Mouse (Mus musculus) layer of hippocampus, postnatal 14 days (tissue): ENCODE data around the gene Uqcrq. TPM values are rescaled to one million over a fixed set of nuclear protein-coding genes. Genes with fewer than 3 reads are reported as not detected.

Experiments
- DNase-seq, 2 experiments: peaks; one replicate each; pipeline ENCODE4 v3.0.0; 2021 to 2022; ENCODE audit warnings: low spot score in 2 of 2, mixed read lengths in 1 of 2
- long read RNA-seq, 2 experiments: library from polyadenylated mRNA; stranded (forward); transcript quantifications; one replicate each; pipeline ENCODE4 v2.0.0; 2021
- total RNA-seq, 2 experiments: library from RNA; stranded (reverse); gene quantifications; 2 replicates each; pipeline ENCODE4 v1.2.3; 2021

The Uqcrq gene
- 100 to 1,000 TPM; 539 to 559 TPM for total RNA-seq
- long read RNA-seq, experiment 1, transcript Uqcrq-201 (2 exons, 1,521 nt): major isoform, 205 of 413 reads
- long read RNA-seq, experiment 1, partial matches to known transcripts: 198 of 413 reads
- long read RNA-seq, experiment 1, other reads (novel, unspliced or antisense): 2 of 413 reads
- long read RNA-seq, experiment 2, transcript Uqcrq-204 (2 exons, 375 nt): minor isoform, 16 of 1,203 reads
- long read RNA-seq, experiment 2, transcript Uqcrq-201 (2 exons, 1,521 nt): major isoform, 547 of 1,203 reads
- long read RNA-seq, experiment 2, transcript Uqcrq-203 (3 exons, 405 nt): minor isoform, 12 of 1,203 reads
- long read RNA-seq, experiment 2, partial matches to known transcripts: 627 of 1,203 reads
- long read RNA-seq, experiment 2, other reads (novel, unspliced or antisense): 1 of 1,203 reads

DNA sequence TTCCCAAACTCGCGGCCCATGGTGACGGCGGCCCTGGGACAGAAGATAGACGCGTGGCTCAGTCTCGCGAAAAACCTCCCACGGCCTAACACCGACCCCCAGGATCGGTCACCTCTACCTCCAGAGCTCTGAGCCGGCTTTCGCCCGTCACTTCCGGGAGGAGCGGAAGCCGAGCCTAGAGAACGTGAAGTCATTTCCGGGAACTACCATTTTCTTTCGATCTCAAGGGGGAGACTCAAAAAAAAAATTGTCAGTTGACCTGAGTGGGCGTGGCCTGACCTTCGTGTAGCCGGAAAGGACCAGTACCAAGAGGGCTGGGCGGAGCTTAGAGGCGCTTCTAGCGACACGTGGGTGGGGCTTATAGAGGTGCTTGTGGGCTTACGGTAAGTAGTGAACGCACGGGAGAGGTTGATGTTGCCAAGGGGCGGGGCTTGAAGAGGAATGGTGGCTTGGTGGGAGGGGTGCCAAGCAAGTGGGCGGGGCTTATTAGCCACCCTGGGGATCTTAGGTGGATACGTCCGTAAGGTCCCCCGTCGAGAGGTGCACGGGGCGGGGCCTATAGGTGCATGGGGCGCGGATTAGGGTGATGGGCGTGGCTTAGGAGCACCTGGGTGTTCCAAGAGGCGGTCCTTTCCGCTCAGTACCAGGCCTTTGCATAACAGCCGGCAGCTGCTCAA lies at the start of gene Uqcrq, which contains the start of gene Gdf9:
Gene Uqcrq (minus strand): TSS at position 162 of the 677 bp plus-strand sequence.
Gene Gdf9 (plus strand): TSS at position 354 of the 677 bp plus-strand sequence.
- peak; percentile 99 for DNase-seq

DNA sequence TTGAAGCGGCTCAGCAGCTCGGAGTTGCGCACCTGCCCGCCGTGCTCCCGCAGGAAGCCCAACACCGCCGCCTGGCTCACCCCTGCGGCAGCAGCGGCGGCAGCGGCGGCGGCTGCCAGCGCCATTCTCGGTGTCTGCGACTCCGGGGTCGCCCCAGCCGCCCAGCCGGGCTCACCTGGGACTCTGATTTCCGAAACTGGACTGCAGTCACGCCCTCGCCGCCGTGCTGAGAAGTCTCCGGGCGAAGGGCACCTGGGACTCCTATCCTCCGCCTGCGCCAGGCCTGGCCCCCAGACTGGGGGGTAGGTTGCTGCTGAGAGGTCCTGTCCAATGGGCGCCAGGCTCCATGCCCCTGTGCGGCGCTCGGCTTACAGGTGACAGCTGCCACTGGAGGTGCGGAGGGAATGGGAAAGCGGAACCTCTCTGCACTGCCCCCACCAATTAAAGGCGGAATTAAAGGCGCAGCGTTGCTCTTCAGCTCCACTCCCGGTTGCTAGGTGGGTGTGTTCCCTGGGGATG lies 49.2 kb upstream of the Uqcrq start, which contains the start of the genes Gm9945 and Sowaha:
Gene Gm9945 (plus strand): TSS at position 384 of the 519 bp plus-strand sequence.
Gene Sowaha (minus strand): TSS at position 492 of the 519 bp plus-strand sequence.
- peak; percentile 66 to 72 for DNase-seq

DNA sequence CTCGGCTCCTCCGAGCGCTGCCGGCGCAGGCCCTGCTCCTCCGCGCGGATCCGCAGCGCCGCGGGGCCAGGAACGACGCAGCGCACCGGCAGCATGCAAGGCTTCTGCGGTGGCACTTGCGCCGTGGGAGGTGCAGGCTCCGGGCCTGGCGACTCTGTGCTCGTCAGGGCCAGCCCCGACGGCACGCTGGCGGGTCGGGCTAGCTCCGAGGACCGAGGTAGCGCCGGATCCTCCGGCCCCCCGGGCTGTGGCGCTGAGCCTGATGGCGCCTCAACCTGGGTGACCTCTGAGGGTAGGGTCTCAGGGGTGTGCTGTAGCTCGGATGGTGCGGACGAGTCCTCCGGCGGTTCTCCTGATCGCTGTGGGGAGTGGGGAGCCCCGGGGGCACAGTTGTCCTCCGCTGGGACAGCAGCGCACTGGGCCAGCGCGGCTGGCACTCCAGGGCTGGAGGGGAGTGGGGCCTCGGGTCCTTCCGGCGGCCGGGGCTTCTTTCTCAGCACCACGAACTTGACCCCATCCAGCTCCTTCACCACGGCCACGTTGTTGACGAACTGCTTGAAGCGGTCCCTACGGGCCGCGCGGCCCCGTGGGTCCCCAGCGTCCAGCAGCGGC lies 48.6 kb upstream of the Uqcrq start:
- peak in 1 of 2 experiments; percentile 47 for DNase-seq

DNA sequence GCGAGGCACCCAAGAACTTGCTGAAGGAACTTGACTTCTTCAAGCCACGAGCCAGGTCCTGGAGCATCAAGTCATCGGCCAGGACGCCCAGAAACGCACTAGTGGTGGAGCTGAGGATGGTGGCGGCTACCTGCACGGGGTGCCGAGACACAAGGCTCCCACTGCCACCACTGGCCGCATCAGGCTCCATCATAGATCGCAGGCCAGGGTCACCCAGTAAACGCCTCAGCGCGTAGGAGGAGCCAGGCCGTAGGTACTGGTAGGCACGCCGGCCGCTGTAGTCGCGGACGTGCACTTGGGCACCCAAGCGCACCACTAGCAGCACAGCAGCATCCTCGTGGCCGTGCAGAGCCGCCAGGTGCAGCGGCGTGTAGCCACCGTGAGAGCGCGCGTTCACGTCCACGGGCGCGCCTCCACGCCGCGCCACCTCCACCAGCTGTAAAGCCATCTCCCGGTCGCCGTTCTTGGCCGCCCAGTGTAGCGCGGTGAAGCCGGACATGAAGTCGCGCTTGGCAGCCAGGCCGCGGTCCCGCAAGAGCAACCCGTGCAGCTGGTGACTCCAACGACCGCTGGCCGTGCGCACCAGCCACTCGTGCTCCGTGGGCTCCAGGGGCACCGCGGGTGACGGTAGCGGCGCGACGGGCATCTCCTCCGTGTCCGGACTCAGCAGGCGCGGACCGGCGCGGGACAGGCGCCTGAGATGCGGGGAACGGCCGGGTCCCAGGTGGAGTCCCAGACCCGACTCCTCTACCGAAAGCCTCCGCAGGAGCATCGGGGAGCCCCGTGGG lies 47.9 kb upstream of the Uqcrq start:
- DNase-seq: peak in 1 of 2 experiments; percentile 54

DNA sequence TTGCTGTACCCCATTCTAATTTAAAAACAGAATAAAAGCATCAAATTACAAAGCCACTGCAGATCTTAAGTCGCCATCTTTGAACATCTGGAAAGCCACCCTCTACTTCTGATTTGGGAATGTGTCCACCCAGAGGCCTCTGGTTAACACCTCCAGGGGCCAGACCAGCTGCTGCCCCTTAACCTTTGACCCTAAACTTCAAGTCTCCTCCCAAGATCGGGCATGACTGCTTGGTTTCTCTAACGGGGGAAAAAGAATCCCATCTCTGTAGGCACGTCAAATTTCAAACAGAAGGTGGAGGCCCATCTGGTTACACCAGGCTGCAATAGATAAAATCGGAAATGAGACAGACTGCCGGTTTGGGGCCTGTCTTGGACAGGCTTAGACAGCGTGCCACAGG lies 47.2 kb upstream of the Uqcrq start:
- no peak for DNase-seq

DNA sequence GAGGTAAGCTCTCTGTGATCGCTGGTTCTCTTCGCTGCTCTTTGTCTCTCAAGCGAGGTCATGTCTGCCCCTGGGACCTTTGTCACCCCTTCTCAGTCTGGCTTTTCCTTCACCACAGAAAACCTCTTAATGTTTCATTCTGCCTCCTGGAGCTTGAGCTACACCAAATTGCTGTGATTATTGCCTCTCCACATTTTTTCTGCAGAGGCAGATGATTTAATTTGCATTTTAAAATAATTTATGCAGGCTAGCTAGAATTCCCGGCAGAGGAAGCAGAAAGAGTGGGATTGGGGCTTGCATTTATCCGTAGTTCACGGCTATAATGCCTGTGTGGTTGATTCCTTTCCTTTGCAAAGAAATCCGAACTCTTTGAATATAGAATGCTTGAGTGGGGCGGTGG lies 45.0 kb upstream of the Uqcrq start:
- no peak for DNase-seq

DNA sequence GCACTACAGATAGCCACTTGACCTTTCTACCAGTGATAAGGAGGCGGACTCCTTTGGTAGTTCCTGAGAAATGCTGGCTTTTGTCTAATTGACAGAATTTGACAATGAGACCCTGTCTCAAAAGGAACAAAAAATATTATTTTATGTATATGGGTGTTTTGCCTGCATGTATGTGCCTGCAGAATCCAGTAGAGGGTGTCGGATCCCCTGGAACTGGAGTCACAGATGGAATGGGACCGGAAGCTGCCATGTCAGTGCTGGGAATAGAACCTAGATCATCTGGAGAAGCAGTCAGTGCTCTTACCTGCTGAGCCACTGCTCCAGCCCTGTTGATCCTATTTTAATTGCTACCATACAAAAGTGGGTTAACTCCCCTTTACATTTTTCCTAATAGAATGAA lies 42.1 kb upstream of the Uqcrq start:
- DNase-seq: no peak

DNA sequence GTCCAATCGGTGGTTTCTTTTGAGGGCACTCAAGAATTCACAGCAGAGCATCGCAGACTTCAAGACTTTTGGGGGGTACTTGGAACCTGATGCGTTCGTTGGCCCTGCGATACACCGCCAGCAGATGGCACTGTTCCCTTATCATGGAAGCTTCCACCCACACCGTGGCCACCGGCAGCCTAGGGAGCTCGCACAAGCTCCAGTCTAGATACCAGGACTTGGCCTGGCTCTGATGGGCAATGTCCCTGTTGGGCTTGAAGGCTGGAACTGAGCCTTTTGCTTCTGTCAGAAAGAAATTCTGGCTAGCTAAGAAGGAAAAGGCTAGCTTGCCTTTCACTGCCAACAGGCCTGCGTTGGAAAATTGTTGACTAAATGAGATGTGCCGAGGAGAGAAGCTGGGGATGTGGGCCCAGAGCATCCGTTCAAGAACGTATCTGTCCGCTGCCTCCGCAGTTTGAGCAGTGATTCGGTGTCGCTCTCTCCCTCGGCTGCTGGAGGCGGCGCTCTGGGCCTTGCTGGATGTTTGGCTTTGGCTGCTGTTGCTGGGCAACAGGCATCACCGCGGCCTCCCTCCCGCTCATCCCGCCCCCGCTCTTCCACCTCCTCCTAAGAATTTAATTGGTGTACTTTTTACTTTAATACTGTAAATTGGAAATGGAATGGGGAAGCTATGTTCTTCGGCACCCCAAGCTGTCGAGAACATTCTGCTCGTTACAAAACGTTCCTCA lies 39.5 kb upstream of the Uqcrq start, which contains the start of gene Gm9837:
Gene Gm9837 (minus strand): TSS at position 512 of the 728 bp plus-strand sequence.
- peak; percentile 95 to 96 for DNase-seq

DNA sequence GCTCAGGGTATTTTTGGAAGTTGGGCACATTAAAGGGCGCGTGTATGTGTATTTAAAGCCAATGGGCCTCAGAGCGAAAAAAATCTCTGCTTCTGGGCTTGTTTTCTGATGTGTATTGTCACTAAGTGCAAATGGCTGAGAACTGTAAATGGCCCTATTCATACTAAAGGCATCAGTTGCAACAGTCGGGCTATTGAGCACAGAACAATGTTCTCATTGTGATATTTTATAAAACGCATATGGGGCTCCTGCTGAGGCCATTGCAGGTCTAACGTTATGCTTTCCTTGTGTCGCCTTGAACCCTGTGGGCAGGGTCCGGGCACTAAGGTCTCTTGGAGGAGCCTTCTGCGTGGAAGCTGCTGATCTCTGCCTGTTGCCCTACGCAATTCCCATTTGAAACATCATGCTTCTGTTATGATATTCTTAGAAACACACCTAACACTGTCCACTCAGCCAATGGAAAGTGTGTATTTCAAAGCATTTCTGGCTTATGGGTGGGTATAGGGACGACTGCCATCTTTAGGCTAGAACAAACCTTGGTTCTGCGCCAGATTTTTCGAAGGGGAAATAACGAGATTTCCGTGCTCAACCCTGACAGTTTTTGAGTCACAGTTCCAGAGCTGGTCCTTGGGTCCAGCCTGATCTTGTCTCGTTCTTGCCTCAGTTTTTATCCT lies 38.8 kb upstream of the Uqcrq start:
- no peak for DNase-seq

DNA sequence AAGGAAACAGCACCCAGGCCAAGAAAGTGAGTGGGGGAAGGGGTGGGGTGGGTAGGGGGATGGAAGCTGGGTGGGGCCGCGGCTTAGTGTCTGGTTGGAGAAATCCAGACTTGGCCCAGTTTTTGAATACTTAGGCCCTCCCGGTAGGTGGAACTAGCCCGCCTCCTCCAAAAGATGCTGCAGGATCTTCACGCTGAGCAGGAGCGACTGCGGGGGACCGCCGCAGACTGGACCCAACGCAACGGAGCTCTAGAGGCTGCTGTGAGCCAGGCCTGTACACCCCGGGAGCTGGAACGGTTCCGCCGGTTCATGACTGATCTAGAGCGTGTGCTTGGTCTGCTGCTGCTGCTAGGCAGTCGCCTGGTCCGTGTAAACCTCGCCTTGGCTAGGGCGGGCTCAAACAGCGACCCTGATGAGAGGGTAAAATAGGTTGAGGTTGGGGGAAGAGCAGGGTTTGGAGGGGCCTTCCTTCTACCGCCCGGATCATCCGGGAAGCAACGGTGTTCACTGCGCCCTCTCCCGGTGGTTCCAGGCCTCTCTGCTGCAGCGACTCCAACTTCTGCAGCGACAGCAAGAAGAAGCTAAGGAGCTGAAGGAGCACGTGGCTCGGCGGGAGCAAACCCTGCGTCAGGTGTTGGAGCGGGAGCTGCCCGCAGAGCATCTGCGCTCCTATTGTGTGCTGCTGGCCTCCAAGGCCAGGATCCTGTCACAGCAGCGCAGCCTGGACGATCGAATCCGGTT lies 35.8 kb upstream of the Uqcrq start:
- DNase-seq: peak; percentile 79 to 82

DNA sequence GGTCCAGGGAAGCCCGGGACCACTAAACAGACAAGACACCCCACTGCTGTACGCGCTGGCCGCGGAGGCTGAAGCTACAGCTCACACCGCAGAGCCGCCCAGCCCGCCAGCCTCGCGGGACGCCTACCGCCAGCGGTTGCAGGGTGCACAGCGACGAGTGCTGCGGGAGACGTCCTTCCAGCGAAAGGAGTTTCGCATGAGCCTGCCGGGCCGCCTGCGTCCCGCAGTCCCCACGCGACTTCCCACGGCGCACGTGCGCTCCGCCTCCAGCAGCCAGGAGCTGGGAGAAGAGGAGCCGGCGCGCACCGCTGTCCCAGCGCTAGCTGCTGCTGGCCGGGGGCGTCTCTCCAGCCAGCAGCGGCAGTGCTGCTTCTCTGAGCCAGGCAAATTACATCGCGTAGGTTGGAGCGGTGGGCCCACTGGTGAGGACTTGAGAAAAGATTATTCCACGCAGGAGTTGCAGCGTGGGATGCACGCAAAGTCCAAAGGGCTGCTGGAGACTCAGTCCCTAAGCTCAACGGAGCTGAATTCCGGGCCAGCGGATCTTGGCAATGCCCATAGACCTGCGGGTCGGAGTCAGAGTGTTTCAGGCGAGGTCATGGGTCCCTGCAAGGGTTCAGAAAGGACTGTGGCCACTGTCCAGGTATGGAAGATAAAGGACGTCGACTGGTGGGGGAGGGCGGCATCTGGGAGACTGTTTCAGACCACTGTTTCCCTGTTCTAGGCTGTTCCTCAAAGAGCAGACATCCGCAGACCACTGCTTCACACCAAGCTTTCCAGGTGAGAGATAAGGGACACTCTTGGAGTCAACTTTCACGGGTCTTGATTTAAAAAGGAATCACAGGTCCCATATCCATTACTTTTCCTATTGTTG lies 33.2 kb upstream of the Uqcrq start:
- DNase-seq: no peak

DNA sequence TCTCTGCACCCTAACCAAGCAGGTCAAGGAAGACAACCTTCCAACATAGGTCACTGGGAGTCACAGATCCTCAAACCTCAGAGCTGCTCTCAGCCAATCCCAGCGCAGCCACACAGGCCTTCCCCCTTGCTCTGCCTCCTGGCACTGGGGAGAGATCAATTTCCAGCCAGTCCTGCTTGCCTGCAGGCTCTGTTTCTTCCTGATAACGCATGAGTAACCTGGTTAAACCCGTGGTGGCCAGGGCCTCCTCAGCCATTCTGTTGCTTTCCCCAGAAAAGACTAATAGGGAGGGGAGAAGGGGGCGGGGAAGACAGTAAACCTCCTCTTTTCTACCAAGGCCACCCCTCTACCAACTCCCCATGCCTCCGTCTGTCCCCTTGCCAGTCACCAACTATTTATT lies 31.1 kb upstream of the Uqcrq start:
- DNase-seq: no peak

DNA sequence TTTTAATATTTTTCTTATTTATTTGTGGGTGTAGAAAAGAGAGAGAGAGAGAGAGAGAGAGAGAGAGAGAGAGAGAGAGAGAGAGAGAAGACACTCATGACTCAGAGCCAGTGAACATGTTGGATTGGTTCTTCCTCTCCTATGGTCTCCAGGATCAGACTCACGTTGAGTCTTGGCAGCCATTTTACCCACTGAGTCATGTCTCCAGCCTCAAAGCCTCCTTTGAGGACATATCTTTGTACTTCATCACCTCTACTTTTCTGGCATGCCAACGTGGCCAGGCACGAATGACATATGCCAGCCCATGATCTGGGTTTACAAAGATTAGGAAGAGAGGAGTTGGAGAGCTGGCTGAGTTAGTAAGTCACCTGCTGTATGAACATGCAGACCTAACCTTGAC lies 29.6 kb upstream of the Uqcrq start:
- DNase-seq: no peak

DNA sequence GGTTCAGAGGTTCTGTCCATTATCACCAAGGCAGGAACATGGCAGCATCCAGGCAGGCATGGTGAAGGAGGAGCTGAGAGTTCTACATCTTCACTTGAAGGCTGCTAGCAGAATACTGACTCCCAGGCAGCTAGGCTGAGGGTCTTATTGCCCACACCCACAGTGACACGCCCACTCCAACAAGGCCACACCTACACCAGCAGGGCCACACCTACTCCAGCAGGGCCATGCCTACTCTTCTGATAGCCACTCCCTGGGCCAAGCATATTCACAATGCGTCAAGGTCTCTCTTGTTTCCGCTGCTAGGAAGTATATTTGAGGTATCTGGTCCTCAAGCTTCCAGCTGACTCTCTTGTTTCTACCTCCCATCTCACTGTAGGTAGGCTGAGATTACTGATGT lies 28.4 kb upstream of the Uqcrq start:
- no peak for DNase-seq

DNA sequence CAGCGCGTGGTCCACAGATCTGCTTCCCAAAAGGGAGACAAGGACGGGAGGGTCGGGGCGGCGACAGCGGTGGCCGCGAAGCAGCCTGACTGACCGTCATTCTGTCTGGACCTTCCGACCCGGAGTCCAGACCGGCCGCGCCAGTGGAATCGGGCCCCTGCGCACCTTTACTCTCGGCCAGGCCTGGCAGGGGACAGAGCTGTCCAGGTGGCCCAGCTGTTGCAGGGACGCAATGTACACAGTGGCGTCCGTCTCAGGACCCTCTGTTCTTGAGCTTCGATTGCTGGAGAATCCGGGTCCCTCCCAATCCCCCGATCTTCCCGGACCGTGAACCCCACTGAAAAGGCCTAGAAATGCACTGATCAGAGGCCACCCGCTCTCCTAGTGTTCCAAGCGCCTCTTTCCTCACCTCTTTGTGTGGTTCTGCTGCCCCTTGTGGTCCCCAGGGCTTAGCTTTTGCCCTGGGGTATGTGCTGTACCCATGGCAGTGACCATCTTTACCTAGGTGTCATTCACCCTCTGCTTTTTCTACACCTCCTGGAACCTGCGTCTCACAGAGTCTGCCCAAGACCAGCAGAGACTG lies 26.8 kb upstream of the Uqcrq start:
- DNase-seq: no peak

DNA sequence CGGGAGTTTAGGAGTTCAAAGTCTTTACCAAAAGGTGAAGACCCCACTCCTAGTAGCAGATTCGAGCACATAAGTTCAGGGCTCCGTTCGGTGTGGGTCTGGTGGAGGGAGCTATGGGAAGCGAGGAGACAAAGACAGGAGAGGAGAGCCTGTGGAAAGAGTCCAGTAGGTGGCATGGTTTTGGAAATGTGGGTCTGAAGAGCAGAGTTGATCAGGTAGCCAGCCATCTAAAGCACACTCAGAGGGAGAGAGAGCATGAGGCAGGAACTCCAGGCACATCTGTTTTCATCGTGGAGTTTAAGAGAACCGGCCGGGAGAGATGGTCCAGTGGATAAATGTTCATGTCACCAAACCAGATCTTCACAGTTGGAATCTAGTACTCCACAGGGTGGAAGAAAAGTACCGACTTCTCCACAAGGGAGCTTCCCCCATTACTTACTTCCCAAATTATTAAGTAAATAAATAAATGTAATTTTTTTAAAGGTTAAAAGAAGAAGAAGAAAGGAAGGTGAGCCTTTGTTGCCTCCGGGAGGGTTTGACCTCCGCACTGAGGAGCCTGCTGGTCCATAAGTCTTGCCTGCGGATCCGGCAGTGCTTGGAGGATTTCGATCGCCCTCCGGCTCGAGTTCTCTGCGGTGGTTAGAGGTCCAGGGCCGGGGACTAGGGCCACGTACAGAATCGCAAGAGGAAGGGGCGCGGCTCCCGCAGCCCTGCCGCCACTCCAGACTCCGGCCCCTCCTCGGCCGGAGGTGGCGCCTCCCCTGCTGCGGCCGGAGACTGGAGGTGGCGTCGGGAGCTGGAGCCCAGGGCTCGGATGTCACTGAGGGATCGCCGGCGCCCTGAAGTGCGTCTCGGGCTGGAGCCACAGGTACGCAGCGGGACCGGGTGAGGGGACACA lies 26.1 kb upstream of the Uqcrq start, which contains the start of the genes Gm10447 and Shroom1:
Gene Gm10447 (minus strand): TSS at position 637 of the 898 bp plus-strand sequence.
Gene Shroom1 (plus strand): TSS at position 732 of the 898 bp plus-strand sequence.
- no peak for DNase-seq
